Mouse (Mus musculus) CH12.LX (cell line): ENCODE measurements around the gene Rplp2. TPM values are rescaled to one million over a fixed set of nuclear protein-coding genes. Genes with fewer than 3 reads are reported as not detected.

Experiments
- DNase-seq: peaks from one replicate; pipeline ENCODE4 v3.0.0-alpha.2; 2013; ENCODE audit errors: extremely low read depth
- H3K27ac ChIP-seq: 2 replicates; pipeline ENCODE4 v1.5.1; 2012; ENCODE audit warnings: low read depth, mild to moderate bottlenecking, control low read depth, moderate library complexity; ENCODE audit not compliant: insufficient read depth
- H3K27me3 ChIP-seq: replicated peaks from 2 replicates; pipeline ENCODE3; 2012; ENCODE audit warnings: inconsistent platforms
- H3K36me3 ChIP-seq, 2 experiments: replicated peaks in 1 of 2; 2 replicates each; pipeline versions ENCODE3 to v1.6.1; 2012; ENCODE audit warnings: inconsistent platforms in 1 of 2, low read length in 1 of 2, mild to moderate bottlenecking in 1 of 2, mixed read lengths in 1 of 2, moderate library complexity in 1 of 2; ENCODE audit not compliant: control insufficient read depth in 1 of 2, insufficient read depth in 1 of 2
- H3K4me1 ChIP-seq, 2 experiments: 2 replicates each; pipeline ENCODE4 v1.6.1; 2012; ENCODE audit warnings: inconsistent platforms in 1 of 2, moderate library complexity in 1 of 2; ENCODE audit not compliant: insufficient read depth in 2 of 2, control insufficient read depth in 1 of 2
- H3K4me2 ChIP-seq: 2 replicates; pipeline ENCODE4 v1.6.1; 2012; ENCODE audit warnings: low read depth, mild to moderate bottlenecking, control low read depth; ENCODE audit not compliant: poor library complexity, insufficient read depth, severe bottlenecking
- H3K4me3 ChIP-seq, 3 experiments: fragments of 150-350 bp in 1 of 3; sonication (generic) in 1 of 3; replicated peaks in 1 of 3; 2 replicates each; pipeline versions ENCODE3 to v1.5.1; 2011 to 2012; ENCODE audit warnings: low read depth in 2 of 3, low read length in 2 of 3, mild to moderate bottlenecking in 2 of 3, moderate library complexity in 2 of 3, control low read depth in 1 of 3, improper control_type of control experiment in 1 of 3, inconsistent platforms in 1 of 3, mixed read lengths in 1 of 3; ENCODE audit not compliant: poor library complexity in 1 of 3
- H3K79me2 ChIP-seq: replicated peaks from 2 replicates; pipeline ENCODE4 v1.6.1; 2012; ENCODE audit warnings: mild to moderate bottlenecking, moderate library complexity; ENCODE audit not compliant: control insufficient read depth, poor library complexity, insufficient read depth, severe bottlenecking; ENCODE audit errors: extremely low read depth
- H3K9ac ChIP-seq: 2 replicates; pipeline ENCODE4 v1.6.1; 2012; ENCODE audit warnings: low read depth, mild to moderate bottlenecking, control low read depth, moderate library complexity; ENCODE audit not compliant: insufficient read depth
- H3K9me3 ChIP-seq: replicated peaks from 2 replicates; pipeline ENCODE3; 2012; ENCODE audit warnings: low read length, inconsistent platforms, mixed read lengths
- BHLHE40 ChIP-seq: IDR thresholded peaks from 2 replicates; pipeline ENCODE4 v1.6.1; 2011; ENCODE audit warnings: mild to moderate bottlenecking, low read depth, low read length, improper control_type of control experiment
- CHD1 ChIP-seq: IDR thresholded peaks from 2 replicates; pipeline ENCODE4 v1.6.1; 2012; ENCODE audit warnings: low read depth, low read length, improper control_type of control experiment, inconsistent platforms
- CTCF ChIP-seq, 2 experiments: IDR thresholded peaks in 1 of 2; conservative IDR thresholded peaks in 1 of 2; 2 replicates each; pipeline ENCODE4 v1.5.1; 2011 to 2012; ENCODE audit warnings: low read depth in 2 of 2, low read length in 2 of 2, improper control_type of control experiment in 1 of 2, inconsistent platforms in 1 of 2, mild to moderate bottlenecking in 1 of 2, moderate library complexity in 1 of 2
- E2F4 ChIP-seq: IDR thresholded peaks from 2 replicates; pipeline ENCODE4 v1.6.1; 2011; ENCODE audit warnings: low read depth, low read length, improper control_type of control experiment; ENCODE audit not compliant: insufficient replicate concordance
- ETS1 ChIP-seq: conservative IDR thresholded peaks from 2 replicates; pipeline ENCODE4 v1.6.1; 2012; ENCODE audit warnings: low read depth, mild to moderate bottlenecking, inconsistent platforms, low read length, improper control_type of control experiment, moderate library complexity
- JUN ChIP-seq: IDR thresholded peaks from 2 replicates; pipeline ENCODE4 v1.6.1; 2011; ENCODE audit warnings: low read depth, mild to moderate bottlenecking, low read length, improper control_type of control experiment, moderate library complexity; ENCODE audit not compliant: insufficient read depth
- JUND ChIP-seq: conservative IDR thresholded peaks from 2 replicates; pipeline ENCODE4 v1.6.1; 2011; ENCODE audit warnings: low read depth, low read length, improper control_type of control experiment
- KAT2A ChIP-seq: IDR thresholded peaks from 2 replicates; pipeline ENCODE4 v1.6.1; 2012; ENCODE audit warnings: low read length, improper control_type of control experiment, inconsistent platforms; ENCODE audit not compliant: insufficient replicate concordance
- MAFK ChIP-seq: IDR thresholded peaks from 2 replicates; pipeline ENCODE4 v1.6.1; 2011; ENCODE audit warnings: low read length, improper control_type of control experiment; ENCODE audit not compliant: insufficient replicate concordance
- MAX ChIP-seq: IDR thresholded peaks from 2 replicates; pipeline ENCODE4 v1.6.1; 2011; ENCODE audit warnings: low read length, improper control_type of control experiment
- MAZ ChIP-seq: IDR thresholded peaks from 2 replicates; pipeline ENCODE4 v1.6.1; 2012; ENCODE audit warnings: low read depth, mild to moderate bottlenecking, inconsistent platforms, low read length, improper control_type of control experiment, moderate library complexity
- MXI1 ChIP-seq: IDR thresholded peaks from 2 replicates; pipeline ENCODE4 v1.6.1; 2011; ENCODE audit warnings: mild to moderate bottlenecking, low read depth, low read length, improper control_type of control experiment
- PAX5 ChIP-seq: IDR thresholded peaks from 2 replicates; pipeline ENCODE4 v1.6.1; 2012; ENCODE audit warnings: low read length, inconsistent platforms, mixed read lengths
- POLR2AphosphoS2 ChIP-seq: IDR thresholded peaks from 2 replicates; pipeline ENCODE4 v1.6.1; 2011; ENCODE audit warnings: low read depth, low read length, improper control_type of control experiment
- RAD21 ChIP-seq: IDR thresholded peaks from 2 replicates; pipeline ENCODE4 v1.6.1; 2011; ENCODE audit warnings: low read depth, mild to moderate bottlenecking, low read length, improper control_type of control experiment, moderate library complexity
- SMC3 ChIP-seq: IDR thresholded peaks from 2 replicates; pipeline ENCODE4 v1.6.1; 2011; ENCODE audit warnings: low read depth, low read length, improper control_type of control experiment
- USF1 ChIP-seq: IDR thresholded peaks from 2 replicates; pipeline ENCODE4 v1.6.1; 2014; ENCODE audit warnings: low read depth, mild to moderate bottlenecking, inconsistent platforms, low read length, improper control_type of control experiment
- USF2 ChIP-seq: conservative IDR thresholded peaks from 2 replicates; pipeline ENCODE4 v1.6.1; 2011; ENCODE audit warnings: low read depth, low read length, improper control_type of control experiment
- ZMIZ1 ChIP-seq: IDR thresholded peaks from 2 replicates; pipeline ENCODE4 v1.6.1; 2012; ENCODE audit warnings: low read depth, mild to moderate bottlenecking, inconsistent platforms, low read length, improper control_type of control experiment
- dilution Hi-C: fragments of 300-500 bp; cut with MboI; formaldehyde crosslinking; loops from 2 replicates; pipeline ENCODE4 v1.14.3; 2020; ENCODE audit warnings: low sequenced_read_pairs; ENCODE audit not compliant: extremely low pct_unique_long_range_greater_than_20kb, extremely low pct_ligation_motif_present
- in situ Hi-C: fragments of 300-500 bp; cut with MboI; formaldehyde crosslinking; loops from 3 replicates; pipeline ENCODE4 v1.14.3; 2019; ENCODE audit warnings: low sequenced_read_pairs, low pct_ligation_motif_present, low pct_unique_long_range_greater_than_20kb, mixed read lengths
- polyA plus RNA-seq: library from polyadenylated mRNA; unstranded; fragments of >175 nt; gene quantifications from 2 replicates; pipeline ENCODE4 v1.2.1, GENCODE M21; 2012; ENCODE audit warnings: low read depth; ENCODE audit not compliant: insufficient read length
- total RNA-seq, 2 experiments: library from RNA; depleted of rRNA; stranded (reverse); fragments of 300-350 nt in 1 of 2; fragments of >200 nt in 1 of 2; gene quantifications; 2 replicates each; pipeline ENCODE4 v1.2.3; 2012 to 2014

Rplp2 gene
- total and polyA plus RNA-seq, 3 experiments = 791 to 3,416 (median 2,025) TPM

- no peak overlapping the region for H3K27ac ChIP-seq
- in situ Hi-C loops (no loop called here), dilution Hi-C loops (no loop called here)
- H3K36me3 ChIP-seq = peaks cover 20 to 29% of the 10 kb centered on the region in 2 experiments
- peaks cover 2% of the 10 kb centered on the region for H3K27me3 ChIP-seq
- no peak for DNase-seq
- no peaks in the 10 kb centered on the region for H3K9me3 ChIP-seq
- no peaks in the 10 kb centered on the region for H3K79me2 ChIP-seq
- no peak overlapping the region for H3K4me2 ChIP-seq
- TF ChIP-seq ZMIZ1 = no peak
- no peak for TF ChIP-seq ETS1
- no peak for TF ChIP-seq USF1
- no peak for TF ChIP-seq PAX5
- TF ChIP-seq MAFK = no peak
- TF ChIP-seq MXI1 = no peak
- no peak for TF ChIP-seq MAX
- no peak for TF ChIP-seq USF2
- no peak for TF ChIP-seq CHD1
- TF ChIP-seq MAZ = no peak
- no peak for TF ChIP-seq POLR2AphosphoS2
- TF ChIP-seq RAD21 = no peak
- no peak for TF ChIP-seq E2F4
- TF ChIP-seq CTCF (conservative IDR thresholded peaks at IDR 0.05 in 1 of 2, IDR thresholded peaks at IDR 0.05 in 1 of 2; ENCODE audit: low read depth in 2 of 2, low read length in 2 of 2) = no peak
- H3K9ac ChIP-seq = no peak overlapping the region
- H3K4me3 ChIP-seq = no peak overlapping the region
- no peaks in the 10 kb centered on the region for H3K4me1 ChIP-seq
Measured at GRCm38 (mm10) chr7:141426948-141427730, 20.0 kb upstream of the Rplp2 start.

- H3K27me3 ChIP-seq = peaks cover 2% of the 10 kb centered on the region
- peaks cover 35 to 45% of the 10 kb centered on the region in 2 experiments for H3K36me3 ChIP-seq
- dilution Hi-C loops (no loop called here), in situ Hi-C loops (no loop called here)
- no peak overlapping the region for H3K4me3 ChIP-seq
- no peaks in the 10 kb centered on the region for H3K9me3 ChIP-seq
- H3K9ac ChIP-seq = no peak overlapping the region
- TF ChIP-seq ETS1 (no peak), POLR2AphosphoS2 (no peak), KAT2A (no peak), CTCF (conservative IDR thresholded peaks at IDR 0.05 in 1 of 2, IDR thresholded peaks at IDR 0.05 in 1 of 2; ENCODE audit: low read depth in 2 of 2, low read length in 2 of 2) (no peak), RAD21 (no peak), BHLHE40 (no peak), JUND (no peak), SMC3 (no peak), JUN (no peak)
- DNase-seq = no peak
- H3K27ac ChIP-seq = no peak overlapping the region
- H3K4me1 ChIP-seq = peaks cover under 1 to 2% of the 10 kb centered on the region in 2 experiments; a peak in 3 of 4 replicates
- no peak overlapping the region for H3K4me2 ChIP-seq
- no peaks in the 10 kb centered on the region for H3K79me2 ChIP-seq
Measured at GRCm38 (mm10) chr7:141428701-141429100, 18.5 kb upstream of the Rplp2 start.
